Mouse (Mus musculus) embryonic facial prominence, embryonic 12.5 days (tissue): ENCODE results near the gene Ptbp1. TPM values are rescaled to one million over a fixed set of nuclear protein-coding genes. Genes with fewer than 3 reads are reported as not detected.

Experiments
- ATAC-seq: fragments of 200-750 bp; cut with Nextera tagmentation; 2 replicates; pipeline ENCODE4 v1.8.0; 2017; ENCODE audit not compliant: insufficient number of reproducible peaks, insufficient read depth, low FRiP score, low TSS enrichment
- H3K27ac ChIP-seq: fragments of 300-500 bp; sonication (generic); 2 replicates; pipeline ENCODE4 v1.5.1; 2016; ENCODE audit warnings: mild to moderate bottlenecking
- H3K27me3 ChIP-seq: fragments of 300-500 bp; sonication (generic); 2 replicates; pipeline ENCODE4 v1.6.1; 2016; ENCODE audit warnings: mild to moderate bottlenecking, moderate library complexity
- H3K36me3 ChIP-seq: fragments of 300-500 bp; sonication (generic); 2 replicates; pipeline ENCODE4 v1.6.1; 2016; ENCODE audit warnings: mild to moderate bottlenecking
- H3K4me1 ChIP-seq: fragments of 300-500 bp; sonication (generic); 2 replicates; pipeline ENCODE4 v1.6.1; 2016
- H3K4me2 ChIP-seq: fragments of 300-500 bp; sonication (generic); replicated peaks from 2 replicates; pipeline ENCODE4 v1.6.1; 2016; ENCODE audit warnings: mild to moderate bottlenecking, moderate library complexity
- H3K4me3 ChIP-seq: fragments of 300-500 bp; sonication (generic); 2 replicates; pipeline ENCODE4 v1.5.1; 2016; ENCODE audit warnings: mild to moderate bottlenecking
- H3K9ac ChIP-seq: fragments of 300-500 bp; sonication (generic); 2 replicates; pipeline ENCODE4 v1.6.1; 2016; ENCODE audit warnings: mild to moderate bottlenecking, moderate library complexity
- H3K9me3 ChIP-seq: fragments of 300-500 bp; sonication (generic); 2 replicates; pipeline ENCODE4 v1.6.1; 2016; ENCODE audit warnings: mild to moderate bottlenecking, moderate library complexity
- WGBS: fragments of 180-500 bp; shearing (Covaris S2); methylation state at CpG from one replicate; pipeline ENCODE4 v1.1.7; 2016; 5-methylcytosine and 5-hydroxymethylcytosine counted together
- polyA plus RNA-seq: library from polyadenylated mRNA; unstranded; fragments of >200 nt; fragmentation: Nextera tagmentation; extraction: Ambion mirVana; gene quantifications from 2 replicates; pipeline ENCODE4 v1.2.1, GENCODE M21; 2016

Gene Ptbp1
- polyA plus RNA-seq, 1 experiment from 2014 or later = 363 TPM

- Histone ChIP-seq H3K27me3 (no peaks in the 10 kb centered on the region), H3K36me3 (peaks cover 93% of the 10 kb centered on the region), H3K4me1 (peaks cover 25% of the 10 kb centered on the region)
Observed at GRCm38 (mm10) chr10:79861230-79862048, 7.2 kb downstream of the Ptbp1 start.

GRCm38 (mm10) chr10:79862049-79862788 is 8.0 kb downstream of the Ptbp1 start:
- H3K9ac ChIP-seq = no peak overlapping the region
- 88% methylated on average over 23 of the region's 23 CpGs for WGBS
- H3K4me2 ChIP-seq = no peak overlapping the region
- no peak overlapping the region for H3K4me3 ChIP-seq
- 0 out of 2 replicates have a peak overlapping the region, but pooled peaks have one; percentile 4 for H3K27ac ChIP-seq
- H3K36me3 ChIP-seq = peaks cover 93% of the 10 kb centered on the region
- no peak for ATAC-seq
- no peaks in the 10 kb centered on the region for H3K27me3 ChIP-seq
- no peaks in the 10 kb centered on the region for H3K9me3 ChIP-seq
- H3K4me1 ChIP-seq = peaks cover 17% of the 10 kb centered on the region

More at GRCm38 (mm10) chr10:79861230-79862048, 7.2 kb downstream of the Ptbp1 start:
- no peak overlapping the region for H3K9ac ChIP-seq
- no peak for ATAC-seq
- WGBS = 77% methylated on average over 25 of the region's 25 CpGs
- H3K4me2 ChIP-seq = no peak overlapping the region
- H3K4me3 ChIP-seq = no peak overlapping the region
- no peak overlapping the region for H3K27ac ChIP-seq
- H3K9me3 ChIP-seq = no peaks in the 10 kb centered on the region

- Histone ChIP-seq H3K27me3 (no peaks in the 10 kb centered on the region), H3K36me3 (peaks cover 91% of the 10 kb centered on the region), H3K27ac (0 out of 2 replicates have a peak overlapping the region, but pooled peaks have one; percentile 4), H3K9me3 (no peaks in the 10 kb centered on the region), H3K4me1 (peaks cover 10% of the 10 kb centered on the region), H3K4me2 (no peak overlapping the region), H3K9ac (no peak overlapping the region), H3K4me3 (no peak overlapping the region)
- ATAC-seq = no peak
- WGBS = 71% methylated on average over 10 of the region's 10 CpGs
Observed at GRCm38 (mm10) chr10:79862925-79863324, 8.7 kb downstream of the Ptbp1 start.

GRCm38 (mm10) chr10:79864351-79865188 is 10.3 kb downstream of the Ptbp1 start:
- Histone ChIP-seq H3K9ac (no peak overlapping the region; the same call in 1 of the 2 replicates), H3K36me3 (peaks cover 86% of the 10 kb centered on the region), H3K4me3 (no peak overlapping the region), H3K27ac (peak overlapping the region; percentile 43), H3K27me3 (no peaks in the 10 kb centered on the region), H3K9me3 (no peaks in the 10 kb centered on the region), H3K4me1 (no peaks in the 10 kb centered on the region), H3K4me2 (no peak overlapping the region)
- WGBS = 53% methylated on average over 10 of the region's 10 CpGs
- ATAC-seq = peak; percentile 24

GRCm38 (mm10) chr10:79865189-79865601 is 11.0 kb downstream of the Ptbp1 start:
- no peak overlapping the region for H3K4me2 ChIP-seq
- WGBS = 67% methylated on average over 12 of the region's 12 CpGs
- peak overlapping the region; percentile 43; the same call in 1 of the 2 replicates for H3K27ac ChIP-seq
- H3K27me3 ChIP-seq = no peaks in the 10 kb centered on the region
- H3K4me3 ChIP-seq = no peak overlapping the region
- no peak overlapping the region; the same call in 1 of the 2 replicates for H3K9ac ChIP-seq
- ATAC-seq = 0 out of 2 replicates have a peak, but pooled peaks have one; percentile 2
- H3K36me3 ChIP-seq = peaks cover 85% of the 10 kb centered on the region
- H3K9me3 ChIP-seq = no peaks in the 10 kb centered on the region
- H3K4me1 ChIP-seq = no peaks in the 10 kb centered on the region

GRCm38 (mm10) chr10:79865801-79866295 is 11.6 kb downstream of the Ptbp1 start:
- Histone ChIP-seq H3K4me3 (no peak overlapping the region), H3K9me3 (no peaks in the 10 kb centered on the region), H3K27me3 (no peaks in the 10 kb centered on the region), H3K36me3 (peaks cover 83% of the 10 kb centered on the region), H3K4me2 (no peak overlapping the region), H3K9ac (no peak overlapping the region), H3K27ac (0 out of 2 replicates have a peak overlapping the region, but pooled peaks have one; percentile 43), H3K4me1 (no peaks in the 10 kb centered on the region)
- 70% methylated on average over 19 of the region's 19 CpGs for WGBS
- no peak for ATAC-seq

- 72% methylated on average over 11 of the region's 11 CpGs for WGBS
Observed at GRCm38 (mm10) chr10:79866601-79867000, 12.4 kb downstream of the Ptbp1 start.

GRCm38 (mm10) chr10:79871845-79872244 is 17.6 kb downstream of the Ptbp1 start:
- no peaks in the 10 kb centered on the region for H3K9me3 ChIP-seq
- H3K27ac ChIP-seq = no peak overlapping the region
- H3K9ac ChIP-seq = no peak overlapping the region
- no peaks in the 10 kb centered on the region for H3K27me3 ChIP-seq
- peaks cover 20% of the 10 kb centered on the region for H3K4me1 ChIP-seq
- peaks cover 38% of the 10 kb centered on the region for H3K36me3 ChIP-seq
- no peak overlapping the region for H3K4me3 ChIP-seq
- peak overlapping the region; percentile 62; the same call in 1 of the 2 replicates for H3K4me2 ChIP-seq
- whole genome bisulfite sequencing = 93% methylated on average over 8 of the region's 8 CpGs
- ATAC-seq = no peak

More at GRCm38 (mm10) chr10:79866601-79867000, 12.4 kb downstream of the Ptbp1 start:
- Histone ChIP-seq H3K4me3 (no peak overlapping the region), H3K4me2 (no peak overlapping the region), H3K27ac (no peak overlapping the region), H3K36me3 (peaks cover 82% of the 10 kb centered on the region), H3K9me3 (no peaks in the 10 kb centered on the region), H3K27me3 (no peaks in the 10 kb centered on the region), H3K9ac (peak overlapping the region; percentile 8; the same call in 1 of the 2 replicates), H3K4me1 (no peaks in the 10 kb centered on the region)
- ATAC-seq = no peak

GRCm38 (mm10) chr10:79872862-79873261 is 18.6 kb downstream of the Ptbp1 start:
- H3K4me1 ChIP-seq = peaks cover 20% of the 10 kb centered on the region
- peak overlapping the region; percentile 62 for H3K4me2 ChIP-seq
- H3K27ac ChIP-seq = peak overlapping the region; percentile 83; the same call in 1 of the 2 replicates
- ATAC-seq = no peak
- WGBS = 41% methylated on average over 3 of the region's 3 CpGs
- peak overlapping the region; percentile 82 for H3K4me3 ChIP-seq
- H3K9me3 ChIP-seq = no peaks in the 10 kb centered on the region
- H3K27me3 ChIP-seq = no peaks in the 10 kb centered on the region
- peaks cover 30% of the 10 kb centered on the region for H3K36me3 ChIP-seq
- peak overlapping the region; percentile 90 for H3K9ac ChIP-seq

- Histone ChIP-seq H3K36me3 (peaks cover 30% of the 10 kb centered on the region), H3K9me3 (no peaks in the 10 kb centered on the region), H3K9ac (peak overlapping the region; percentile 90), H3K27me3 (no peaks in the 10 kb centered on the region), H3K27ac (peak overlapping the region; percentile 83), H3K4me3 (peak overlapping the region; percentile 82), H3K4me1 (peaks cover 20% of the 10 kb centered on the region), H3K4me2 (peak overlapping the region; percentile 62)
- ATAC-seq = no peak
- WGBS = 6% methylated on average over 6 of the region's 6 CpGs
Observed at GRCm38 (mm10) chr10:79873313-79873712, 19.1 kb downstream of the Ptbp1 start.
